Mouse (Mus musculus): ENCODE data around the gene Elp4.

GRCm38 (mm10) chr2:105691296-105691695, 213.1 kb downstream of the Elp4 start:
- TF ChIP-seq GATA1 (IDR thresholded peaks at IDR 0.05; ENCODE audit: borderline replicate concordance, low read length) (no peak), FLI1 (IDR thresholded peaks at IDR 0.05; ENCODE audit: low read length) (no peak)

All from megakaryocyte, embryonic 14.5 days (primary cell).